Mouse (Mus musculus) embryonic facial prominence, embryonic 12.5 days (tissue): ENCODE results near the gene Cpa5. TPM values are rescaled to one million over a fixed set of nuclear protein-coding genes. Genes with fewer than 3 reads are reported as not detected.

Source experiments
- ATAC-seq: fragments of 200-750 bp; cut with Nextera tagmentation; 2 replicates; pipeline ENCODE4 v1.8.0; 2017; ENCODE audit not compliant: insufficient number of reproducible peaks, insufficient read depth, low FRiP score, low TSS enrichment
- H3K27ac ChIP-seq: fragments of 300-500 bp; sonication (generic); 2 replicates; pipeline ENCODE4 v1.5.1; 2016; ENCODE audit warnings: mild to moderate bottlenecking
- H3K27me3 ChIP-seq: fragments of 300-500 bp; sonication (generic); 2 replicates; pipeline ENCODE4 v1.6.1; 2016; ENCODE audit warnings: mild to moderate bottlenecking, moderate library complexity
- H3K36me3 ChIP-seq: fragments of 300-500 bp; sonication (generic); 2 replicates; pipeline ENCODE4 v1.6.1; 2016; ENCODE audit warnings: mild to moderate bottlenecking
- H3K4me1 ChIP-seq: fragments of 300-500 bp; sonication (generic); 2 replicates; pipeline ENCODE4 v1.6.1; 2016
- H3K4me2 ChIP-seq: fragments of 300-500 bp; sonication (generic); replicated peaks from 2 replicates; pipeline ENCODE4 v1.6.1; 2016; ENCODE audit warnings: mild to moderate bottlenecking, moderate library complexity
- H3K4me3 ChIP-seq: fragments of 300-500 bp; sonication (generic); 2 replicates; pipeline ENCODE4 v1.5.1; 2016; ENCODE audit warnings: mild to moderate bottlenecking
- H3K9ac ChIP-seq: fragments of 300-500 bp; sonication (generic); 2 replicates; pipeline ENCODE4 v1.6.1; 2016; ENCODE audit warnings: mild to moderate bottlenecking, moderate library complexity
- H3K9me3 ChIP-seq: fragments of 300-500 bp; sonication (generic); 2 replicates; pipeline ENCODE4 v1.6.1; 2016; ENCODE audit warnings: mild to moderate bottlenecking, moderate library complexity
- WGBS: fragments of 180-500 bp; shearing (Covaris S2); methylation state at CpG from one replicate; pipeline ENCODE4 v1.1.7; 2016; 5-methylcytosine and 5-hydroxymethylcytosine counted together
- polyA plus RNA-seq: library from polyadenylated mRNA; unstranded; fragments of >200 nt; fragmentation: Nextera tagmentation; extraction: Ambion mirVana; gene quantifications from 2 replicates; pipeline ENCODE4 v1.2.1, GENCODE M21; 2016

Gene Cpa5
- polyA plus RNA-seq, 1 experiment from 2014 or later = 0.33 TPM

GRCm38 (mm10) chr6:30579961-30580840 is 30.6 kb upstream of the Cpa5 start:
- Histone ChIP-seq H3K4me3 (no peak overlapping the region), H3K9me3 (no peaks in the 10 kb centered on the region), H3K27ac (peak overlapping the region; percentile 67), H3K36me3 (no peaks in the 10 kb centered on the region), H3K9ac (no peak overlapping the region), H3K4me2 (no peak overlapping the region), H3K4me1 (peaks cover 30% of the 10 kb centered on the region), H3K27me3 (no peaks in the 10 kb centered on the region)
- WGBS = 51% methylated on average over 17 of the region's 17 CpGs
- no peak for ATAC-seq

- ATAC-seq = no peak
- WGBS = 51% methylated on average over 8 of the region's 8 CpGs
Observed at GRCm38 (mm10) chr6:30580841-30581176, 30.0 kb upstream of the Cpa5 start.

GRCm38 (mm10) chr6:30586886-30587442 is 23.8 kb upstream of the Cpa5 start:
- Histone ChIP-seq H3K4me1 (peaks cover 9% of the 10 kb centered on the region; the same call in 1 of the 2 replicates), H3K4me3 (no peak overlapping the region), H3K9ac (no peak overlapping the region), H3K4me2 (no peak overlapping the region), H3K27ac (no peak overlapping the region), H3K36me3 (no peaks in the 10 kb centered on the region), H3K9me3 (no peaks in the 10 kb centered on the region), H3K27me3 (no peaks in the 10 kb centered on the region)
- 85% methylated on average over 7 of the region's 7 CpGs for WGBS
- ATAC-seq = no peak

More at GRCm38 (mm10) chr6:30580841-30581176, 30.0 kb upstream of the Cpa5 start:
- H3K27ac ChIP-seq = peak overlapping the region; percentile 67
- H3K4me2 ChIP-seq = no peak overlapping the region
- no peaks in the 10 kb centered on the region for H3K9me3 ChIP-seq
- H3K27me3 ChIP-seq = no peaks in the 10 kb centered on the region
- H3K4me3 ChIP-seq = no peak overlapping the region
- H3K4me1 ChIP-seq = peaks cover 25% of the 10 kb centered on the region
- H3K36me3 ChIP-seq = no peaks in the 10 kb centered on the region
- no peak overlapping the region for H3K9ac ChIP-seq

- peaks cover 9% of the 10 kb centered on the region; the same call in 1 of the 2 replicates for H3K4me1 ChIP-seq
- H3K36me3 ChIP-seq = no peaks in the 10 kb centered on the region
- H3K4me2 ChIP-seq = no peak overlapping the region
- no peak overlapping the region for H3K4me3 ChIP-seq
- H3K9me3 ChIP-seq = no peaks in the 10 kb centered on the region
- 17% methylated on average over 2 of the region's 2 CpGs for WGBS
- no peak overlapping the region for H3K9ac ChIP-seq
- H3K27me3 ChIP-seq = no peaks in the 10 kb centered on the region
- H3K27ac ChIP-seq = peak overlapping the region; percentile 30
- no peak for ATAC-seq
Observed at GRCm38 (mm10) chr6:30589819-30590218, 21.0 kb upstream of the Cpa5 start.

GRCm38 (mm10) chr6:30591851-30592404 is 18.9 kb upstream of the Cpa5 start:
- Histone ChIP-seq H3K4me1 (peaks cover 18% of the 10 kb centered on the region), H3K9ac (no peak overlapping the region), H3K4me2 (no peak overlapping the region), H3K36me3 (no peaks in the 10 kb centered on the region), H3K9me3 (no peaks in the 10 kb centered on the region), H3K27ac (no peak overlapping the region), H3K27me3 (no peaks in the 10 kb centered on the region), H3K4me3 (no peak overlapping the region)
- no peak for ATAC-seq
- WGBS = 38% methylated on average over 5 of the region's 5 CpGs

- peaks cover 18% of the 10 kb centered on the region for H3K4me1 ChIP-seq
- no peaks in the 10 kb centered on the region for H3K27me3 ChIP-seq
- no peak overlapping the region for H3K9ac ChIP-seq
- H3K36me3 ChIP-seq = no peaks in the 10 kb centered on the region
- no peaks in the 10 kb centered on the region for H3K9me3 ChIP-seq
- WGBS = 73% methylated on average over 10 of the region's 10 CpGs
- H3K4me3 ChIP-seq = no peak overlapping the region
- no peak overlapping the region for H3K4me2 ChIP-seq
- no peak overlapping the region for H3K27ac ChIP-seq
- no peak for ATAC-seq
Observed at GRCm38 (mm10) chr6:30592417-30592974, 18.3 kb upstream of the Cpa5 start.

- Histone ChIP-seq H3K9ac (no peak overlapping the region), H3K4me2 (no peak overlapping the region), H3K4me3 (no peak overlapping the region), H3K9me3 (no peaks in the 10 kb centered on the region), H3K36me3 (no peaks in the 10 kb centered on the region), H3K4me1 (peaks cover 17% of the 10 kb centered on the region), H3K27ac (no peak overlapping the region), H3K27me3 (no peaks in the 10 kb centered on the region)
- WGBS = 81% methylated on average over 7 of the region's 7 CpGs
- no peak for ATAC-seq
Observed at GRCm38 (mm10) chr6:30594364-30594763, 16.4 kb upstream of the Cpa5 start.

GRCm38 (mm10) chr6:30596230-30596898 is 14.4 kb upstream of the Cpa5 start:
- ATAC-seq = no peak
- Histone ChIP-seq H3K27me3 (no peaks in the 10 kb centered on the region), H3K27ac (no peak overlapping the region), H3K4me1 (peaks cover 9% of the 10 kb centered on the region), H3K9me3 (no peaks in the 10 kb centered on the region), H3K9ac (no peak overlapping the region), H3K4me2 (no peak overlapping the region), H3K4me3 (no peak overlapping the region), H3K36me3 (no peaks in the 10 kb centered on the region)
- WGBS = 90% methylated on average over 8 of the region's 8 CpGs

- Histone ChIP-seq H3K4me2 (no peak overlapping the region), H3K9me3 (no peaks in the 10 kb centered on the region), H3K4me3 (no peak overlapping the region), H3K36me3 (no peaks in the 10 kb centered on the region), H3K27me3 (no peaks in the 10 kb centered on the region), H3K9ac (no peak overlapping the region), H3K27ac (no peak overlapping the region), H3K4me1 (peaks cover 9% of the 10 kb centered on the region)
- no peak for ATAC-seq
- WGBS = 54% methylated on average over 3 of the region's 3 CpGs
Observed at GRCm38 (mm10) chr6:30600033-30600432, 10.8 kb upstream of the Cpa5 start.

GRCm38 (mm10) chr6:30600995-30601394 is 9.8 kb upstream of the Cpa5 start:
- Histone ChIP-seq H3K9ac (no peak overlapping the region), H3K27me3 (no peaks in the 10 kb centered on the region), H3K9me3 (no peaks in the 10 kb centered on the region), H3K27ac (no peak overlapping the region), H3K4me3 (no peak overlapping the region), H3K4me2 (no peak overlapping the region), H3K4me1 (peaks cover 6% of the 10 kb centered on the region), H3K36me3 (no peaks in the 10 kb centered on the region)
- WGBS = 60% methylated on average over 1 of the region's 1 CpGs
- no peak for ATAC-seq

GRCm38 (mm10) chr6:30604342-30604867 is 6.4 kb upstream of the Cpa5 start:
- Histone ChIP-seq H3K4me3 (no peak overlapping the region), H3K9ac (no peak overlapping the region), H3K4me2 (no peak overlapping the region), H3K4me1 (peaks cover 7% of the 10 kb centered on the region; the same call in 1 of the 2 replicates), H3K9me3 (no peaks in the 10 kb centered on the region), H3K27ac (no peak overlapping the region), H3K27me3 (no peaks in the 10 kb centered on the region), H3K36me3 (no peaks in the 10 kb centered on the region)
- 41% methylated on average over 7 of the region's 7 CpGs for WGBS
- no peak for ATAC-seq
